Mouse (Mus musculus) mouse embryonic stem cell (cell line): ENCODE results near the gene Hist1h2af.
"Not testable (repeated sequence)": the region's sequence is repeated elsewhere in the genome, so short reads cannot be mapped to it uniquely, and the experiment has no call there.

Source experiments
- in situ Hi-C, 2 experiments: fragments of 300-500 bp; cut with MboI; formaldehyde crosslinking; loops; 1 replicate in 1 of 2; 3 replicates in 1 of 2; pipeline ENCODE4 v1.14.3; 2019 to 2020; ENCODE audit warnings: low sequenced_read_pairs in 2 of 2, low pct_unique_long_range_greater_than_20kb in 1 of 2, mixed read lengths in 1 of 2; ENCODE audit not compliant: unreplicated experiment in 1 of 2

Gene Hist1h2af

DNA sequence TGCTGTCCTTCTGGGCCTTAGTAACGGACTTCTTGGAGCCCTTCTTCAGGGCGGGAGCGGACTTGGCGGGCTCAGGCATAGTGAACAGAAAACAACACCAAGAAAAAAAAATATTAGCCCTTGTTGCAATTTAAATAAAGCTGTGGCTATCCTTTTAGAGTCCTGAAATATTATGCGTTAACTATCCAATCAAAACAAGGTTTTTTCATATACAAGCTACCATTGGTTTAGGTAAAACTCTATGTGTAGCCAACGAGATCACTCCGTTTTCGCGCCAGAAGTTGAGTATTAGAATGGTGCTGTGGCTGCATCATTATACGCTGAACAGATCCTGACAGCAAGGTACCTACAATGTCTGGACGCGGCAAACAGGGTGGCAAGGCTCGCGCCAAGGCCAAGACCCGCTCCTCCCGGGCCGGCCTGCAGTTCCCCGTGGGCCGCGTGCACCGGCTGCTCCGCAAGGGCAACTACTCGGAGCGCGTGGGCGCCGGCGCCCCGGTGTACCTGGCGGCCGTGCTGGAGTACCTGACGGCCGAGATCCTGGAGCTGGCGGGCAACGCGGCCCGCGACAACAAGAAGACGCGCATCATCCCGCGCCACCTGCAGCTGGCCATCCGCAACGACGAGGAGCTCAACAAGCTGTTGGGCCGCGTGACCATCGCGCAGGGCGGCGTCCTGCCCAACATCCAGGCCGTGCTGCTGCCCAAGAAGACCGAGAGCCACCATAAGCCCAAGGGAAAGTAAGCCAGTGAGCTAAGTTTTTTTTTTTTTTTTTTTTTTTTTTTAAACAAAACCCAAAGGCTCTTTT lies at the start of gene Hist1h2af:
Hist1h2af (plus strand) TSS at position 347 of the 808 bp plus-strand sequence.
- in situ Hi-C loops: not testable (repeated sequence)

DNA sequence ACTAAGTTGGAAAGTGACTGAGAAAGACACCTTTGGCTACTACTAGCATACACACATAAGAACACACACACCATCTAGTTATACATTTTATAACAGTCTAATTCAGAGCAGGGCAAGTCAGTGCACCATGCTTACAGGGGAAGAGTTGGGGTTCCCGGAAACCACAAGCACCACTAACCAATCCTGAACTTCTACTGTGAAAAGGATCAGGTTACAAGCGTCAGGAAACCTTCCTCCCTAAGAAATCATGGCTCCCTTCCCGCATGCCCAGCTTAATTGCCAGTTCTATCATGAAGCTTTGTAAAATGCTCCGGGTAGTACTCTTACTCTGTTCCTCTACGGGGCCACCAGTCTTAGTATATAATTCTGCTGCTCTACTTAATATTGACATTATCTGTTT lies 48.4 kb upstream of the Hist1h2af start:
- in situ Hi-C loops: no loop called here

DNA sequence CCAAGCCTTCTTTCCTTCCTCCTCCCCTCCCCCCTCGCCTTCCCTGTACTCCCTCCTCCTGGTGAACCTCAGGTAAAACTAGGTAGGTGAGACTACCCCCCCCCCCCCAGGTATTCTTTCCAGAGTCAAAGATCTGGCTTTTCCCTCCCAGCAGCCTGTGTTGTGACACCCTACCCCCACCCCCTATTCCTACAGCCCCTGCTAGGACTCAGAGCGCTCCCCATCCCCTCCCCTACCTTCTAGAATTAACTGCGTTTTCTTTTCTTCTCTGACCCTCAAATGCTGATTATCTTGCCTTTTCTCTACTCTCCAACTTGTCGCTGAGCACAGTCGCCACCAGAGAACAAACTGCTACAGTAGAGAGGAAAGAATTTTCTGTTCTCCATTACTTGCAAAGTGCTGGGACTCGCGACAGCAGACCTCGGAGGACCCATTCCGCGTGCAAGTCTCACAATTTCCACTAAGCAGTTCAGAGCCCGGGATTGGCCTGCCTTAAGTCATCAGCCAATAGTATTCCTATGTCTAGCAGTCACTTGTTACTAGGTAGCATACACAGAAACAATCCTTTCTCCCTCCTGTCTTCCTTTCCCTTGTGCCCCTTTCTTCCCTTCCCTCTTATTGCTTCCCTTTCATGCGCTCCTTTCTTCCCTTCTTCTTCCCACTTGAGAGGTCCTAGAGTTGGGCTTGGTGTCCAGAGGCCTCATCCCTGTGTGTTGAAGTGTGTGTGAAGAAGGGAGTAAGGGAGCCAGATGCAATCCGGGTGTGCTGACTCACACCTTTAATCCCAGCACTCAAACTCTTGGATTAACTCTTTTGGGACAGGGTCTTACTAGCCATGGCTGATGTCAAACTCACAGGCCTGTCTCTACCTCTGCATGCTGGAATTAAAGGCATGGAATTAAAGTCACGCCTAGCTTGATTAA lies 45.0 kb upstream of the Hist1h2af start, which contains the start of gene Btn2a2:
Btn2a2 (minus strand) TSS at position 458 of the 923 bp plus-strand sequence.
- in situ Hi-C loops: no loop called here

DNA sequence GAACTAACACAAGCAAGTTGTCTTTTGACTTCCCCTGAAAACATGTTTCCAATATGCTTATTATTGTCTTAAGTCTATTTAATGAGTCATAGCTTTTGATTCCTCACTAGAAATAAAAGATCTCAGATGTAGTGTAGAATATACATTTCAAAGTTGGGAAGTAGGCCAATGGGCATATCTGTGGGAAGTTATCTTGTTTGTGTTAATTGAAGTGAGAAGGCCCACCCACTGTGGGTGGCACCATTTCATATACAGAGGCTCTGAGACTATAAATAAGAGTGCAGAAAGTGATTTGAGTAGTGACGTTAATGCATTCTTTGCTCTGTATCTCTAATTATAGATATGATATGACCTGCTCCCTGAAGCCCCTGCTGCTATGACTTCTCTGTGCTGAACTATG lies 42.8 kb upstream of the Hist1h2af start:
- in situ Hi-C loops: no loop called here

DNA sequence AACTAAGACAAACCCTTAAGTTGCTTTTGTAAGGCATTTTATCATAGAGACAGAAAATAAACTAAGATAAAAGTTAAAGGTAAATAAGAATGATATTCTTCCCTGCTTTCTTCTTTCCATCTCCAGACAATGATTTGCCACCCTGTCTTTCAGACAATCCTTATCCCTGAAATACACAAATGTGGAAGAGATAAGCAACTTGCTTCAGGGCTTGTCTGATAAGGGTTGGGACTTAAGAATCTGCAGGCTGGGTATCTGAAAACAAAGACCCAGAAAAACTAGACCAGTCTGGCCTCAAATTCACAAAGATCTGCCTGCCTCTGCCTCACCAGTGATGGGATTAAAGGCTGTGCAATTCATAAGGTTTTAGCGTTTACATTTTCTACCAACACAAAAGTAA lies 42.4 kb upstream of the Hist1h2af start:
- in situ Hi-C loops: no loop called here

DNA sequence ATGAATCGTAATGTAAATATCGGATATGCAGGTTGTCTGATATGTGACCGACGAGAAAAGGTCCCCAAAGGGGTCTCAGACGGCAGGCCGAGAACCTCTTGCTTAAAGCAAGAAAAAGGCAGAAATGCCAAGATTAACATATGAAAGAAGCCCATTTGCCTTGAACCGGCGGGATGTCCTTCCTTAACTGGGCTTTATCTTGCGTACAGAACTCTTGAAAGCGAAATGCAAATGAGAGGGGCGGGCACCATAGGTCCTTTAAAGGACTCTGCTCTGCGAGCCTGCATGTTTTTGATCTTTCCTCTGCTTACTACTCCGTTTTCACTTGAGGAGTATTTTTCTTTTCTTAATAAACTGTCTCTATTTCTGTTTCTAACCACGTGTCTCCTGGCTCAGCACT lies 41.7 kb upstream of the Hist1h2af start:
- in situ Hi-C loops: no loop called here

DNA sequence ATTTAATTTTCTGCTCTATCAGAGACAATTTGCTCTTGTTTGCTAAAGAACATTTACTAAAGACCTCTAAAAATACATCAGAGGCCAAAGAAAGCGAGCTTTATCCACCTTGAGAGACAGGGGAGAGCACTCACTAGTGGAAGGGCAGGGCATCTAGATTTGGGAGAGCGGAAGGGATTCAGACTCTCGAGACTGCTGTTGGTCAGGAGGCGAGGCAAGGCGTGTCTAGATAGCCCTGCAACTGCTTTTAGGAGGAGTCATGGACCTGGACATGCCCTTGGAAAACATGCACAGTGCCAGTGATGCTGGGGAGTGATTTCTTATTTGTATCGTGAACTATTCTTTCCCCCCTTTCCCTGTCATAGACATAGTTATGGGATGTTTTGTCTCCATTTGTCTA lies 38.2 kb upstream of the Hist1h2af start:
- in situ Hi-C loops: no loop called here

DNA sequence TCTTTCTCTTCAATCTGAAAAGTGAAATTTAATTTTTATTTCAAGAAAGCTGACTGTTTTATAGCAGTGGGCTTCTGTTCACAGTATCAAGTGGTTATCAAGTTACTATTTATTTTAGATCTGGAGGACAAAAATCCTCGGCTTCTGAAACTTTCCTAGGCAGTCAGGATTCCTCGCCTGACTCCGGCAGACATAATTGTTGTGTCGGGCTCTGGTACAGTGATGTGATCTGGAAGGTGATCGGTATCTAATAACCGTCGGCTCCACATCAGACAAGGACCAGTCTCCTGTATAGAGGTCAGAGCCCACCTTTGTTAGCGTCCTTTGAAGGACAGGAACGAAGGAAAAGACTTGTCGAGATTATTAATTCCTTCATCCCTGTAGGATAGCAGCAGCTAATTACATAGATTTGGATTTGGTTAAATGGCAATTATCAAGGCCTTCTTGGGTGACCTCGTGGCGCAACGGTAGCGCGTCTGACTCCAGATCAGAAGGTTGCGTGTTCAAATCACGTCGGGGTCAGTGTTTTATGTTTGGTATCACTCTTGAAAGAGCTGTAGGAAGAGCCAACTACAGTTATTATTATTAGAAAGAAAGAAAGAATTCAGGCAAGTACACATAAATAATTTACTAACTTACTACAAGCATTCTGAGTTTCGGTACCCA lies 35.9 kb upstream of the Hist1h2af start:
- in situ Hi-C loops: no loop called here

DNA sequence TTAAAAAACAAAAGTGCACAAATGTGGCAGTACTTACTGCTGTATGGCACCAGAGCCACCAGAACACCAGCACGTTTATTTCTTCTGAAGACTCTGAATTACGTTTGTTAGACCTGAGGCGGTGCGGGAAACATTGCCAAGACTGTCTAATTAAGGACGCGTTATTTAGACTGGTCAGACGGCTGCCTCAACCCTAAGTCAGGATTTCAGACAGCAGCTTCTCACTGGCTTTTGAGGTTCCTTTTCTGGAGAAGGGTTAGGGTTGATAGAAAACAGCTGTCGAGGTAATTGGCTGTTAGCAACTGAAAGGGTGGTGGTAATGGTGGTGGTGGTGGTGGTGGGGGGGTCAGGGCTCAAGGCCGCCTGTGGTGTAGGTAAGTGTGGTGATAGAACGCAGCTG lies 35.1 kb upstream of the Hist1h2af start:
- in situ Hi-C loops: no loop called here

DNA sequence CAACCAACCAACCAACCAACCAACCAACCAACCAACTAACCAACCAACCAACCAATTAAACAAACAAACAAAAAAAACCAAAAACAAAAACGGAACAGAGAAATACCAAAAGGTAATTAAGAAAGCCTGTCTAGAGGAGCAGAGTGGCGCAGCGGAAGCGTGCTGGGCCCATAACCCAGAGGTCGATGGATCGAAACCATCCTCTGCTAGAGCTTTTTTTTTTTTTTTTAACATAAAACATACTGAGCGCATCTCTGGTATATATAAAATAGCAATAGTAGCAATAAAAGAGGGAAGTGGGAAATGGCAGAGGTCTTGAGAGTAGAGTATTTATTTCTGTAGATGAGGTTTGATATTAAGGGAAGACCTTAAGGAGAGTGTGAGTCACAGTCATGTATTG lies 33.8 kb upstream of the Hist1h2af start:
- in situ Hi-C loops: loop anchor here (10.0 to 25.0 kb wide), 3 partner anchors 45 to 1575 kb away; partner anchors contain the start of genes Hist1h2ag (in 1 of the 2), Hist1h2ah (in 1 of the 2), Hist1h2bj (in 1 of the 2) and Hist1h2bk (in 1 of the 2)

DNA sequence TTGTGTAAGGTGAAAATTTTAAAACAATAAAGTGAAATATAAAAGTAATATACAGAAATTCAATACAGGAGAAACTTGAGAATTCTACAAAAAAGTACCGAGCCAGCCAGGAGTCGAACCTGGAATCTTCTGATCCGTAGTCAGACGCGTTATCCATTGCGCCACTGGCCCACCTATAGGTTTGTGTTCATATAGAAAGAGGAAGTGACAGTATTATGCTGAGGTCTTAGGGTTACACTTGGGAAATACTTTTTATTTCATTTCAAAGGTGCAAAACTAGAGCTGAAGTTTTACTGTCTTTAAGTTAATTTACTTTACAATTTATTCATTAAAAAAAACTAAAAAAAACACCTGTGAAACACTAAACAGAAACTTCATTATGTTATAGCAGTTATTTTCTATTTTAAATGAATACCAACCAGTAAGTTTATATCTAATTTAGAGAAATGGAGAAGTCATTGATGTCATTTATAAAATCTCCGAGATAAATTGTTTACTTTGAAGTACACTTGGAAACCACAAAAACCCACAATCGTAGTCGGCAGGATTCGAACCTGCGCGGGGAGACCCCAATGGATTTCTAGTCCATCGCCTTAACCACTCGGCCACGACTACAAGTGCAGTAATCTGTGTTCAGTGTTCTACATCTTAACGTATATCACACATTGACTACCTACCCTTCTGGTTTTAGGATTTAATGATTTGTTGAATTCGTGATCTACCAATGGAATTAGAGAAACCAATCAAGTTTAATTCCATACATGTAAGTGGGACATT lies 33.1 kb upstream of the Hist1h2af start:
- in situ Hi-C loops: loop anchor here (10.0 to 25.0 kb wide), 3 partner anchors 46 to 1576 kb away; partner anchors contain the start of genes Hist1h2ag (in 1 of the 2), Hist1h2ah (in 1 of the 2), Hist1h2bj (in 1 of the 2) and Hist1h2bk (in 1 of the 2)

DNA sequence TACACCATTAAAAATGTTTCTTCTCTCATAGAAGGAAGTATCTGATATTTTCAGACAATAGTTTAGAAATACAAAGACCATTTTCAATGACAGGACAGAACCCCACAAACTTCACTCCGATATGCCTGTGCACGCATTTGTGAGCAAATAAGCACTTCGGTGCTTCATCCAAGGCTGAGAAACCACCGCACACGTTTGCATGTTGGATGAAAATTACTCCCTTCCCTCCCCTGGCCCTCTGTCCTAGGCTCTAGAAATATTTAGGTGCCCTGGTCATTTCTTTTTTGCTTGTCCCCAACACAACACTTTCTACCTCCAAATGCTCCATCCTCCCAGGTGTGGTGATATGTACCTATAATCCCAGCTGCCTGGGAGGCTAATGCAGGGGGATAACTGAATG lies 32.2 kb upstream of the Hist1h2af start:
- in situ Hi-C loops: loop anchor here (10.0 to 25.0 kb wide), 3 partner anchors 47 to 1577 kb away; partner anchors contain the start of genes Hist1h2ag (in 1 of the 2), Hist1h2ah (in 1 of the 2), Hist1h2bj (in 1 of the 2) and Hist1h2bk (in 1 of the 2)

DNA sequence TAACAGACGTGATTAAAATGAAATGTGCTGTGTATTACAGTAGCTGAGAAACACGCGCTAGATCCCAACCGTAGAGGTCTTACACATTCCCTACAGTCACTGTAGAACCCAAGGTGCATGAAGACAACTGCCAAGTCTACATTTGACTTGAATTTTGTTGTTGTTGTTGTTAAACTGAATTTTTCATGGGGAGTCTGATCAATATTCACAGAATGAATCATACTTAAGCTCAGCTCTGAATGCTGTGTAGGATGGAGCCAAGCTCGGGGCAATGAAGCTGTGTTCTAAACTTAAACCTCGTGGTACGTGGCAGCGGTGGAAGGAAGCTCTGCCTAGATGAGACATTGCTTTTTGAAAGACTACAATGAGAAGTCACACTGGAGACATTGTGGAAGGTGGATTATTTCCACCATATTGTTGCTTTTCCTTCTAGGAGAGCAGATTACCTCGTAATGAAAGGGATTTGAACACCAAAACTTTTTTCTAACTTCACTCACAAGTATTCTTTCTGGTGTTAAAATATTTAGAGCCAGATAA lies 31.6 kb upstream of the Hist1h2af start:
- in situ Hi-C loops: loop anchor here (10.0 to 25.0 kb wide), 3 partner anchors 47 to 1577 kb away; partner anchors contain the start of genes Hist1h2ag (in 1 of the 2), Hist1h2ah (in 1 of the 2), Hist1h2bj (in 1 of the 2) and Hist1h2bk (in 1 of the 2)

DNA sequence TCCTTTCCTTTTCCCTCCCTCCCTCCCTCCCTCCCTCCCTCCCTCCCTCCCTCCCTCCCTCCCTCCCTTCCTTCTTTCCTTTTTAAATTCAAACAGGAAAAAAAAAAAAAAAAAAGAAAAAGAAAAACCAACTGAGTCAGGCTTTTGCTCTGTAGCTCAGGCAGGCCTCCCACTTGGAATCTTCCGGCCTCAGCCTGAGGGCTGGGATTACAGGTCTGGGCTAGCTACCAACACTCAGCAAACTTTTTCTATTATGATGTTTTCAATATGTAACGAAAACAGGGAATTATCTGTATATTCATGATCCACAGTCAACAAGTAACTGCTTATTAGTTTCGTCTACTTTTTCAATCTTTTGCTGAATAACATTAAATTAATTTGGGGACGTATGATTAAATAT lies 30.8 kb upstream of the Hist1h2af start:
- in situ Hi-C loops: loop anchor here (10.0 to 25.0 kb wide), 3 partner anchors 48 to 1578 kb away; partner anchors contain the start of genes Hist1h2ag (in 1 of the 2), Hist1h2ah (in 1 of the 2), Hist1h2bj (in 1 of the 2) and Hist1h2bk (in 1 of the 2)

DNA sequence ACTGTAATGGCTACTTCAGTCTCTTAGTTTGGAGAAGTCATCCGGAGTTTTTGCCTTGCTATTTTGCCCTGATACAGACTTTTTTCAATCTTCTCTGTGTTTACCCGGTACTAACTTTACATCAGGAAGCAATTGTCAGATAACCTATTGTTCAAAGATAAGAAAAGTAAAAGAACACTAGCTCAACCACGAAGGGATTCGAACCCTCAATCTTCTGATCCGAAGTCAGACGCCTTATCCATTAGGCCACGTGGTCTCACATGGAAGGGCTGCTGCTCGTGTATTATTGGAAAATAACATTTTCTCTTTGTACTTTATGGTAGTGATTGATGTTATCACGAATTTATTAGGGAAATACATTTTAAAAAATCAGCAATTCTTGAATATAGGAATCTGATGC lies 29.9 kb upstream of the Hist1h2af start:
- in situ Hi-C loops: loop anchor here (10.0 to 25.0 kb wide), 3 partner anchors 49 to 1579 kb away; partner anchors contain the start of genes Hist1h2ag (in 1 of the 2), Hist1h2ah (in 1 of the 2), Hist1h2bj (in 1 of the 2) and Hist1h2bk (in 1 of the 2)

DNA sequence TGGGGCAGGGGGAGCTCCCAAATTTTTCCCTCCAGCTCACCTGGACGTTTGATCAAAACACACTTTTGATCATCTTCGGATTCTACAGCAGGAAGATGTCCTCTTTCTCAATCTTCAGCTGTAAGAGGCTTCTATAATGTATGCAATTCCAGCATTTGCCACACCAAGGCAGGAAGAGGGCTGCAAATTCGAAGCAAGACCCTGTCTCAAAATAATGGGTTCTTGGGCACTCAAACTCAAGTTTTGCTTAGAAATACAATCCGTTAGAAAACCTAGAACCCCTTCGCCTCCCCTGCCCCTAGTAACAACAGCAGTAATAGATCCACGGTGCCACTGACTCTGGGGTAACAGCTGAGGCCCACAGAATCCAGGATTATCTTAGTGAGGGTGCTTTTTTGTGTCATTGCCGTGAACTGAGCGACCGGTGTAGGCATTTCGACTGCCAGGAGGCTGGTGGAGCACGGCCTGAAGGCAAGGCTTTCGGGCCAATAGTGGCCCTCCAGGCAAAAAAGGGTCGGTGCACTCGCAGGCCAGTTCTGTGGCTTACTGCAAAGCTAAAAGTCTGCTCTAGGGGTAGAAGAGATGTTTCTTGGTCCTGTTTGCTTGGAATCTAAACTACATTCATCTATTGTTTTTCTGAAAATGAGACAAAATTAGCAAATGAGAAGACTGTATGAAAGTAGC lies 27.9 kb upstream of the Hist1h2af start:
- in situ Hi-C loops: loop anchor here (10.0 to 25.0 kb wide), 3 partner anchors 51 to 1581 kb away; partner anchors contain the start of genes Hist1h2ag (in 1 of the 2), Hist1h2ah (in 1 of the 2), Hist1h2bj (in 1 of the 2) and Hist1h2bk (in 1 of the 2)
